Mouse (Mus musculus): ENCODE results near the gene Smagp.

The Smagp gene

DNA sequence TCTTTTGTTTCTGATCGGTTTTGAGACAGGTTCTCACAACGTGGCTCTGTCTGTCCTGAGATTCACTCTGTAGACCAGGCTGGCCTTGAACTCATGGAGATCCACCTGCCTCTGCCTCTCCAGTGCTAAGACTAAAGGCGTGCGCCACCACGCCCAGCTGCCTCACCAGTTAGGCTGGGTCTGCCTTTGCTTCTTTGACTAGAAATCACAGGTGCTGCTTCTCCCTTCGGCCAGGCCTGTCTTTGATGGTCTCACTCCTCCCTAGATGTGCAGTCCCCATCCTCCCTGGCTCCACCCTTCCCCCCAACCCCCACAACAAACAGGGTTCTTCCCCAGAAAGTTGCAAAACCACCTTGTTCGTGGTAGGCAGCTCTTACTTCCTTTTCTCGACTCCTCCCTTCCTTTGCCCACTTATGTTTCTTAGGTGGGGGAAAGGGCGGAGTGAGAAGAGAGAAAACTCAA is 28.1 kb upstream of the Smagp start:
- no peak for DNase-seq

DNA sequence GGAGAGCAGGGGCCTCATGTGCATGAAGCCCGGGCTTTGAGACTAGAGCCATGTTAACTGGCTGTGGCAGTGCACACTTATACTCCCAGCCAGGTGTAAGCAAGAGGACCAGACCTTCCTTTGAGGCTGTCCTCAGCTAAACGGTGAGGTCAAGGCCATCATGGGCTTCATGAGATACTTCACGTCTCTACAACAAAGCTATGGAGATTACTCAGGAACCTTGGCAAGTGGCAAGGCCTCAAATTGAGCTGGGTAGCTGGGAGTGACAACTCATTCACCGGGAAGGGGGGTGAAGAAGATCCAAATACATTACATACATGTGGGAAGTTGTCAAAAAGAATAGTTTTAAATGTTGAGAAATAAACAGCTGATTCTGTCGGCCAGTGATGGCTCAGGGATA is 24.1 kb upstream of the Smagp start:
- DNase-seq = no peak

DNA sequence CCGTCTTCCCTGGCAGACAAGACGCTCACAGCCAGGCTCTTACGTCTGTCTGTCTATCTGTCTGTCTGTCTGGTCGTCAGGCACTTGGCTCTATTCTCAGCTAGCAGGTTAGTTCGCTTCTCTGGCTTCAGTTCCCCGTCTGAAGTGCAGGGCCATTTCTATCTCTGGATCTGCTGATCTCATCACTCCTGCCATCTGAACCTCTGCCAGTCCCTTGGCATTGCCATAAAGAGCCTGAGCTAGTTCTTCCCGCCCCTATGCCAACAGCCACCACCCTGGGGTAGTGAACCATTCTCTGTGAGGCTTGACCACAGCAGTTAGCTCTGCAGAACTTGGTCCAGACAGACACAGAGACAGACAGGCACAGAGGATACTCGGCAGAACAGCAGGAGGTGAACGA is 23.6 kb upstream of the Smagp start:
- peak; percentile 64 to 73 for DNase-seq

DNA sequence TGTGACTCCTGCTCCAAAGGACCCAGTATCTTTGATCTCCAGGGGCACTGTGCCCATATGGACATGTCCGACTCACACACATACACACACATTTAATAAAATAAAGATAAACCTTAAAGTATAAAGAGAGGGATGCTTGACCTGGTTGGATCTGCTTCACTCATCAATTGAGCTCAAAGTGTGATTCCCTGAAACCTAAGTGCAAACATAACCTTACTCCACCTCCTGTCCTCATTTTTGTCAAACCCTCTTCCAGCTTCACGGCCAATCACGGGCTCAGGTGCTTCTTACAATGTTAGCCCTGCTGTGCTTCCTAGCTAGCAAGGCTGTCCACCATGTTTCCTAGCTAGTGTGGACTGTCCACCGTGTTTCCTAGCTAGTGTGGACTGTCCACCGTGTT is 18.5 kb upstream of the Smagp start:
- no peak for DNase-seq

DNA sequence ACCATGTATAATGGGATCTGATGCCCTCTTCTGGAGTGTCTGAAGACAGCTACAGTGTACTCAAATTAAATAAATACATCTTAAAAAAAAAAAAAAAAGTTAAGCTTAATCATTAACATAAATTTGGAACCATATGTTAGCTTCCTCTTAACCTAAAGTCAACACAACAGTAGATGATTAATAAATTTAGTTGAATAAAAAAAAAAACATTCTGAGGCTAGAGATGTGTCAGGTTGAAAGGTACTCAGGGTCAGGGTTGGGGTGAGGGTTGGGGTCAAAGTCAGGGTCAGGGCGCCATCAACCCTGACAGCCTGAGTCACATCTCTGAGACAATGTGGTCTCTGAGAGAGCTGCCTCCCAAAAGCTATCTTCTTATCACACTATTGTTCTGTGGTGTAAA is 17.5 kb upstream of the Smagp start:
- no peak for DNase-seq

DNA sequence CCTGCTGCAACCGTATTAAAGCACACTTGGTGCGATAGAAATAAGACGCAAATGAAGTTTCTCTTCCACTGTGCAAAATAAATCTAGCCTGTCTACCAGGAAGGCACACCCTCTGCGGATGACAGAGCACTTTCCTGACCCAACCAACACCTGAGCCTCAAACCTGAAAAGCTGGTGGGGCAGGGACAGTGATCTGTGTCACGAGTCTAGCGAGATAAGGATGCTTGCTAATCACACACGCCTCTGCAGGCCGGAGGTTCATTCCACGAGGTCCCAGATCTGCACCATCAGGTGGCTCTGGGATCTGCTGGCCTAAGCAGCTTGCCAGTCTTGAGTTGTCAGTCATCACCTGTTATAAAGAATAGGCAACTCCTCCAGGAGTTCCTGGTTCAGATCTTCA is 14.9 kb upstream of the Smagp start:
- DNase-seq = no peak

DNA sequence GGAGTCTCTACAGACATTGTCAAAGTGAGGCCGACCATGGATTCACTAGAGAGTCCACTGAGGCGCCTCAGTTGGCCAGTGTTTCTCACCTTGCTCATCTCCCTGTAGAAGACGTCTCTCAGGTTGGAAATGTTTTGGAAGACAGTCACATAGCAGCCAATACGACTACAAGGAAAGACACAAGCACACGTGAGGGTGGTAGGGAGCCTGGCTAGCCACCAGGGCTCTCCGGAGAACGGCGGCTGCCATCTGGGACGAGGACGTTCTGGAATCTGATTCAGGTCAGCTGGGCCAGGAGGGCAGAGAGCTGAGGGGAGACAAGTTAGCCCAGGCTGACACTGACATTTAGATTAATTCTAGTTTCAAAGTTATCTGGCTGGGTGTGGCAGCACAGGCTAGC is 13.4 kb upstream of the Smagp start:
- DNase-seq = peak; percentile 57 to 66

DNA sequence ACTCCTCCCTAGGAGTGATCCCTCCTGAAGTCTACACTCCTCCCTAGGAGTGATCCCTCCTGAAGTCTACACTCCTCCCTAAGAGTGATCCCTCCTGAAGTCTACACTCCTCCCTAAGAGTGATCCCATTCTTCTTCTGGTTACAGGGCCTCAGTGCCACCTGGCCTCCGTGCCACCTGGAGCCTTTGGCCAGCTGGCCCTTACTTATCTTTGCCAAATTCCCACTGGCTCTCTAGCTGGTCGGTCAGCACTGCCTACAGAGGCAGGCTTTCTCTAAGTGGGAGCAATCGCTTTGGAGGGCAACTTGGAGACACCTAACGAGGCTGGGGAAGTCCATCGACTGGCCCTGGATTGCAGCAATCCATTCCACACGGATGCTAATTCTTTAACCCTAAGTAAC is 9.4 kb upstream of the Smagp start:
- DNase-seq = peak; percentile 74 to 75

DNA sequence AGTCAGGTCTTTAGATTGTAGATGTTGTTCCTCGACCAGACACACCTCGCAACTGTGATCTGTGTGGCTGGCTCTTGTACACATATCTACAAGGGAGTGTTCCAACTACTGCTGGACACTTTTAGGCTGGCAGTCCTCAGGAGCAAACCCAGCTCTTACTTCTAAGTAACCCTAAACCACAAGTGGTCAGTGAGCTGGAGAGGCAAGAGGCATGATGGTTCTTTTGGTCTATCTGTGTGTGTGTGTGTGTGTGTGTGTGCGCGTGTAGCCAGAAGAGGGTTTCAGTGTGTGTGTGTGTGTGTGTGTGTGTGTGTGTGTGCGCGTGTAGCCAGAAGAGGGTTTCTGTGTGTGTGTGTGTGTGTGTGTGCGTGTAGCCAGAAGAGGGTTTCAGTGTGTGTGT is 5.7 kb upstream of the Smagp start:
- no peak for DNase-seq

DNA sequence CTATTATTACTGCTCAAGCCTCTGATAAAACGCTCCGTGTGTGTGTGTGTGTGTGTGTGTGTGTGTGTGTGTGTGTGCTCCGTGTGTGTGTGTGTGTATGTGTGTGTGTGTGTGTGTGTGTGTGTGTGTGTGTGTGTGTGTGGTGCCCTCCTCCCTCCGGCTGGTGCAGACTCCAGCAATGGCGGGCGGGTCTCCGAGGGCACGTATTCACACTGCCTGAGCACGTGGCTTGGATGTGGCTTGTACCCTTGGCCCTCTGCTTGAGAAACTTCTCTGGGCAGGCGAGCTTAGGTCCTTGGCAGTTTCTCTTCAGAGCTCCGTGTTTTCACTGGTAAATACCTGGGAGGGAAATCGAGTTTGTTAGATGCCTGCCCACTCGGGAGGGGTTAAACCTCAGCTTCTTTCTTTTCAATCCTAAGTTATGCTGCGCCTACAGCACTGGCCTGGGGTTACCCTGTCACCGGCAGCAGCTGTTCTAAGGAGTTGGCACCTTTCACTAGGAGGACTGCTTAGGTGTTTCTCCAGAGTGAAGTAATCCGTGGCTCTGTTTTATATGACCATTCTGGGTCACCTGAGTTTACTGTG is 4.6 kb upstream of the Smagp start:
- DNase-seq = no peak

DNA sequence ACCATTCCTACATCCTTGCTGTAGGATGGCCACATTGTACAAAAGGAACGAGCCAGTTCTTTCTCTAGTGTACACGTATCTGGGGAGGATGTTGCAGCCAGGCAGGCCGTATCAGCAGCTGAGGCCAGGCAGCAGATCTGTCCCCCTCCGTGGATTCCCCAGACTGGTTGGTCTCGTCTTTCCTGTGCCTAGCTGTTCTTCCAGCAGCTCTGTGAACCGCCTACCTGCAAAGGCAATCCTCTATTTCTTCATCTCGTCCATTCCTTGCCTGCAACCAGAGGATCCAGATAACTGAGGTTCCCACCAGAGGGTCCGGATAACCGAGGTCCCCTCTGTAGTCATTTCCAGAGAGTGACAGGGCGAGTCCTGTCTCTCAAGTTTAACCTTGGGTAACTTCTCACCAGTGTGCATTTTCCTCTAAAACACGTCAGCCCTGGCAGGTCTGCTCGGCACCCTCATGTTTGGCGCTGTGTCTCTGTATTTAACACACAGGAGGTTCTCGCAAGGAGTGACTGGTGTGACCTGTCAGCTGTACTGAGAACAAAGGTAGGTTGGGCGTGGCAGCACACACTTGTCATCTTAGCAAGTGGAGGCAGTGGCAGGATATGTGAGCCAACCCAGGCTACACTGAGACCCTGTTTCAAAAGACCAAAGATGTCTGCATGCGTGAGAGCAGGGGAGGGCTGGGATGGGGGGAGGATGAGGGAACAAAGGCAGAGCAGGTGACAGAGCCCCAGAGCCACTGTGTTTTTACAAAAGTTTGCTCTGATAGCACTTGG is 3.4 kb upstream of the Smagp start:
- no peak for DNase-seq

DNA sequence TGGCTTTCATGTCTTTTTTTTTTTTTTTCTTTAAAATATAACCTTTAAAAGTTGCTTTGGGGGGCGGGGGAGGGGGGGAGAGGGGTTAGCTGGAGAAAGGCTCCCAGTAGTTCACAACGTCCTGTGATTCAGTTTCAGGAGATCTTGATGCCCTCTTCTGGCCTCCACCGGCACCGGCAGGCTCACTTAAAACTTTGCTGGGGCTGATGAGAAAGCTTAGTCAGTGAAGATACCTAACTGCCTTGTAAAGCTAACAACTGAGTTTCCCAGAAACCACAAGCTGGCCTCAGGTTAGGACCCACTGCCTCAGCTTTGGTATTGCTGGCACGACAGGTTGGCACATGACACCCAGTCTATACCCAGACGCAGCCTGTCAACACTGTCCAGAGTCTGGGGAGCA is 921 bp upstream of the Smagp start:
- peak in 1 of 2 experiments; percentile 30 for DNase-seq

DNA sequence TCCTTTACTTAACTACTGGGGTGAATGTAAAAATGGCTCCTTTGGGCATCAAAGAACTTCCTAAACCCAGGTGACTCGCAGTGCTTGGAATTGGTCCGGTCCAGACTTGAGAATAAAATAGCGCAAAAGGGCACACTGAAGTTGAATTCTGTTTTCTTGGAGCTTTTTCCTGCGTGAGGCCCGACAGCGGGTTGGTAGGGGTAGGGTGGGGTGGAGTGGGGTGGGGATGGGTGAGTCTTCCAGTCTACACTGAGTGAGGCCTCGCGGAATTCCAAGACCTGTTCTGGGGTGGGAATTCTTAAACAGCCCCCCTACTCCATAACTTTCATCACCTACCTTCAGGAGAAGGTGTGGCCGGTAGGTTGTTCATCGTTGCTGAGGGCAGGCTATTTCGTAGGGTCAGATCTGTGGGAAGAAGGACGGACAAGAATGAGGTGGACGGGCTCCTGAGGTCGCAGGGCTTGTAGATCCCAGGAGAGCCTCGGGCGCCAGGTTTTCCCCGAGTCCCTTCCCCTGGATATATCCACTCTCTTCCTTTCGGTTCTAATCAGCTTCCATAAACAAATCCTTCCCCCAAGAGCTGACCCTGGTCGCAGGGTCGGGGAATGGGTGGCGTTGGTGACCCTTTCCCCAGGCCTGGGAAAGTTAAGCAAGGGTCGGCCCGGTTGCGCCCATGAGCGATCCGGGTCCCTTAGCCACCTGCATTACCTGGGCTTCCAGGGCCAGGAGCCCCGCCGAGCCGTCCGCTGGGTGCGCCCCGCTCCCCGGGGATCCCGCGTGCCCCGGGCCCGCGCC is 692 bp downstream of the Smagp start:
- no peak for DNase-seq

DNA sequence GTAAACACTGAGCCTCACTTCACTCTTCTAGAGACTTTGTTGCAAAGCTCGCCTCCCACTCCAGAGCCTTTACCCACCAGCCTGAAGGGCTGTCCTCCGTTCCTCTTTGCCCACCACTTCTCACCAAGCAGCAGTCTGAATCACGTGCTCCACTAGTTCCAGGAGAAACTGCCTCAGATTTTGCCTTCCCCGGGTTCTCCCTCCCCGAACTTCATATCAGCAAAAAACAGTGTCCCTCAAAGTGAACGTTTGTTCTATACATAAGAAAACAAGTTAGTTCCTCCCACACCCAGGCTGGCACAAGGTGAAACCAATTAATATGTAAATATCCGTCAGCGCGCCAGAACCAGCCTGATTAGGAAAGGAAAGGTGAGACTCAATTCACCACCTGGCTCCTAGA is 1.5 kb downstream of the Smagp start:
- no peak for DNase-seq

DNA sequence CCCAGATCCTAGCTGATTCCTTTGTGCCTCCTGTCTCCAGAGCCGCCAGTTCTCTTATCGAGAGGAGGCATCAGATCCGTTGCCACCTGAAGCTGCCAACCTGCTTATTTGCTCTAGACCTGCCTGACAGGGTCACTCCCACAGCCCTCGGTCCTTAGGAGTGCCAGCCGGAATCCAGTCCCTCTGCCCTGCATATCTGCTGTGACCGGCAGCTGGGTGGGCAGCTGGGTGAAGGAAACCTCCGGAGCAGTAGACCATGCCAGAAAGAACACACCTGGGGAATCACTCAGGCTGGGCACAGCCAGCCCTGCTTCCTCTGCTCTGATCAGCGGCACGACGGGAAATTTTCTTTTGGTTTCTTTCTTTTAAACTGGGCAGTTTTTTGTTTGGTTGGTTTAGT is 3.4 kb downstream of the Smagp start:
- DNase-seq = no peak

DNA sequence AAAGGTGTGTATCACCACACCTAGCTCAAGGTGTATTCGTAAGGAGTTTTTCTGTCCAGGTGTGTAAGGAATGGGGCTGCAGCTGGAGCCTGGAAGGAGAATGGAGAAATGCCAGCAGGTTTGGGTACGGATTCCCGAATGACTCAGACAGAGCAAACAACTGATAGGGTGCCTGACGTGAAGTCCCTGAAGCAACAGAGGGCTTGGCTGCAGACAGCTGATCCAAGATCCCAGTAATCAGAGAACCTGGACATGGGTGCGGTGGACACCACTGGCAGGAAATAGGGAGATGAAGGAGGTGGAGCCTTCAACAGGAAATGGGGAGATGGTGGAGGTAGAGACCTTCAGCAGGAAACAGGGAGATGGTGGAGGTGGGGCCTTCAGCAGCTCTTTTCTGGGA is 4.4 kb downstream of the Smagp start:
- no peak for DNase-seq

DNA sequence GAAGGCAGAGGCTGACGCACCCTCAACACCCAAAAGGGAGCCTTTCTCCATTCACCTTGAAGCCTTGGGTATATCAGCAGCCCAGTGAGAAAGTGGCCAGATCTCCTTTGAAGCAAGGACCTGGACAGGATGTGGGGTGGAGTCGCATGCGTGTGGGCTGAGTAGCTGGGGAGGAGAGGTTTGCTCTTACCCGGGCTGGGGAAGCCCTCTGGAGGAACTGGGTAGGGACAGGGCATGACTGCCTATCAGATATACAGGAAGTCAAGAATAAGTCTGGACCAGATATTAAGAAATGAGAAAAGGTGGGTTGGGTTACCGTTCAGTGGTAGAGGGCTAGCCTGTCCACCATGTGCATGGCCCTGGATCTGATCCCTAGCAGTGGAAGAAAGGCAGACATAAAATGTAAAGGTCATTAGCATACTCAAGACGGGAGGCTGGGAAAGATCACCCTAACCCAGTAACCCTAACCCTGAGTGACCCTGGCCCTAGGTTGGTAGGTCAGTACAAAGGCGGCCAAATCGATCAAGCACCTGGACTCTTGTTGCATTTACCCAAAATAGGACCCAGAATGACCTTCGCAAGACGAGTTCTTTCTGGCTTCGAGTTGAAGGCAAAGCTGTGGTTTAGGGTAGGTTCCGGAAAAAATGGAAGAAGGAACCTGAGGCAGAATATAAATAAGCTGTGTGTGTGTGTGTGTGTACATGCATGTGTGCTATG is 5.1 kb downstream of the Smagp start:
- no peak for DNase-seq

DNA sequence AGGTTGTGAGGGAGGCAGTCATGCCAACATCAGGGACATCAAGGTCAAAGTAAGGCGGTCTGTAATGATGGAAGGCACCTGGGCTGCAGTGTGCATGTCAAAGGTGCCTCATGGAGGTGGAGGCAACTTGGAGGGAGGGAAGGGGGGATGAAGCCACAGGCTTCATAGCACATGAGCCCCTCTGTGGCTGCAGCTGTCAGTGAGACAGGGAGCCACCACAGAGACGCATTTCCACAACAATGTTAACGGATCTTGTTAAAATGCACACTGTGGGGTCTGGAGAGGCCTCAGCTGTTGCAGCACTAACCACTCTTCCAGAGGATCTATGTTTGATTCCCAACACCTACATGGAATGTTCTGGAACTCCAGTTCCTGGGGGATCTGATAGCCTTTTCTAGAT is 6.6 kb downstream of the Smagp start:
- DNase-seq = no peak

DNA sequence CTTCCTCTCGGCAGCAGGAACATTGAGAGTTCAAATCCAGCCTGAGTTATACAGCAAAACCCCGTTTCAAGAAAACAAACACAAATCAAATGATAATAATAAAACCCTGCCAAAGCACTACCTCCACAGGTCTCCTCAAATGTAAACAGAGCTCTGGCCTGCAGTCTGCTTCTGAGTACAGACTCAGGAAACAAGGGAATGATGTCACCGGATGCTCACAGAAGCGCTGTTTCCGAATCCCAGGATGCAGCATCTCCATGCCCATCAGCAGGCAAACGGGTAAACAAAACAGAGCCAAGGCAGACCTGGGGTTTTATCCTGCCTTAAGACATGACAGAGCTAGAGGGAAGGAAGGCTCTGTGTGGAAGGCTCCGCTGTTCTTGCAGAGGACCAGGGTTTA is 7.9 kb downstream of the Smagp start:
- DNase-seq = no peak

DNA sequence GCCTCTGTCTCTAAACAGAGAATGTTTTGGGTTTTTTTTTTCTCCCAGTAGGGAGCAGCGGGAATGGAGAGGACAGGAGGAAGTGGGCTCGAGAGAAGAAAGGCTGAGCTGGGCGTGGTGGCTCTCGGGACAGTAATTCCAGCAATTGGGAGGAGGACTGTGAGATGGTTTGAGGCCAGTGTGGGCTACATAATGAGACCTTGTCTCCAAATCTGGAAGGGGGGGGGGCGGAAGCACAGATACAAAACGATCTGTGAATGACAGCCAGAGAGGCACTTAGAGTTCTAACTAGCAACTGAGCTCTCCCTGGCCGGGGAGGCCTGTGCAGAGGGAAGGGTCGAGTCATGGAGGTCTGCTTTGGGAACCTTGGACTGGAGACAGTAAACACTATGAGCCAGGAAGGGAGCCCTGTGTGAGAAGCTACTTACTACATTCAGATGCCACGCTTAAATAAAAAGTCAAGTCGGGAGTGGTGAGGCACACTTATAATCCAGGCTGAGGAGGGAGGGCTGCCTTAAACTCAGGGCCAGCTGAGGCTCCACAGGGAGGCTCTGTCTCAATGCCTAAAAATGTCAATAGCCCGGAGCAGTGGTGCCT is 8.9 kb downstream of the Smagp start:
- DNase-seq = no peak

DNA sequence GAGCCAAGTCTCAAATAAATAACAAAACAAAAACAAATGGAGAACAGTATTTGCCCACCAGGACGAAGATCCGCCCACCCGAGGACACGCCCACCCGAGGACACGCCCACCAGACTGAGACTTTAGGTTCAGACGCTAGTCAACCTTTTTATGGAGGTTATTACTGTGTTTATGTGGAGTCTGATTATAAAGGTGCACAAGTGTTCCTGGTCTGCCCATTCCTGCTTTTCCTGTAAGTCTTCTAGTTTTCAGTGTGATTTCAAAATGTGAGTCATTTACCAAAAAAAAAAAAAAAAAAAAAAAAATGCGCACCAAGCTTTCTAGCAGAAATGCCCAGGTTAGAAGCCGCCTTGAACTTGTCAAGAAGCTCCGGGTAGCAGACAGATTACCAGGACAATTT is 9.5 kb downstream of the Smagp start:
- no peak for DNase-seq

DNA sequence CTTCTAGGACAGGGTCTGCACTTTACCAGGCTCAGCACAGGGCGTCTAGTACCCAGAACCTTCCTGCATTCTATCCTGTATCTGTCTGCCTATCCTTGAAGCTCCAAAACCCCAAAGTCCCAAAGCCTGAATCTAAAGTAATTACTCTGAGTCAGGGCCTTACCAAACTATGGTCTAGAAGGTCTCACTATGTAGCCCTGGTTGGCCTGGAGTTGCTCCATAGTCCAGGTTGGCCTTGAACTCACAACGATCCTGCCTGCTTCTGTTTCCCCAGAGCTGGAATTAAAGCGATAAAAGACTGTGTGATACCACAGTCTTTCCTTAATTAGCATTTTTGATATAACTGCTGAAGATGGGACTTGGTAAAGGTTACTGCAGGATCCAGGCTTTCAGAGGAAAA is 12.3 kb downstream of the Smagp start:
- DNase-seq = no peak

DNA sequence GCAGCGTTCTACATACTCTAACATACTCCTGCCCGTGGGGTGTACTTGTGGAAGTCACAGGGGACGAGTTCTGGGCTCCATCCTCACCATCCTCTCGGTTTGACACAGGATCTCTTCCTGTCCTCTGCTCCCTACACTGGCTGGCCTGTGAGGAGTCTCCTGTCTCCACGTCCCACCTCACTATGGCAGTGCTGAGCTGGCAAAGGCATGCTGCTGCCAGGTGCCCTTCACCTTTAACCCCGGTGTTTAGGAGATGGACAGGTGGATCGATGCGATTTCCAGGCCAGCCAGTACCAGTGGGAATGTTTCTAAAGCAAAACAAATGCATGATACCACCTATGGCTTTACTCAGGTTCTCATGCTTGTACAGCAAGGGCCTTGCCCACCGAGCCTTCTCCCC is 13.0 kb downstream of the Smagp start:
- no peak for DNase-seq
